Mouse (Mus musculus) heart, embryonic 11.5 days (tissue): ENCODE results near the gene Ankrd13b. TPM values are rescaled to one million over a fixed set of nuclear protein-coding genes. Genes with fewer than 3 reads are reported as not detected.

ENCODE experiments used
- ATAC-seq: fragments of 200-750 bp; cut with Nextera tagmentation; replicated peaks from 2 replicates; pipeline ENCODE4 v1.8.0; 2017; ENCODE audit warnings: moderate library complexity; ENCODE audit not compliant: insufficient number of reproducible peaks, low FRiP score, low TSS enrichment
- H3K27ac ChIP-seq: fragments of 300-500 bp; sonication (generic); 2 replicates; pipeline ENCODE4 v1.5.1; 2014; ENCODE audit warnings: mild to moderate bottlenecking, low read depth, low read length
- H3K27me3 ChIP-seq: fragments of 300-500 bp; sonication (generic); 2 replicates; pipeline ENCODE4 v1.6.1; 2014; ENCODE audit warnings: mild to moderate bottlenecking, low read length, mixed read lengths; ENCODE audit not compliant: control insufficient read depth, insufficient read depth
- H3K36me3 ChIP-seq: fragments of 300-500 bp; sonication (generic); 2 replicates; pipeline ENCODE4 v1.6.1; 2014; ENCODE audit warnings: mild to moderate bottlenecking, low read length, moderate library complexity, mixed read lengths; ENCODE audit not compliant: control insufficient read depth, insufficient read depth
- H3K4me1 ChIP-seq: fragments of 300-500 bp; sonication (generic); 2 replicates; pipeline ENCODE4 v1.6.1; 2014; ENCODE audit warnings: low read length; ENCODE audit not compliant: control insufficient read depth, insufficient read depth
- H3K4me2 ChIP-seq: fragments of 300-500 bp; sonication (generic); 2 replicates; pipeline ENCODE4 v1.6.1; 2014; ENCODE audit warnings: mild to moderate bottlenecking, moderate library complexity
- H3K4me3 ChIP-seq: fragments of 300-500 bp; sonication (generic); 2 replicates; pipeline ENCODE4 v1.5.1; 2014; ENCODE audit warnings: low read depth, low read length
- H3K9ac ChIP-seq: fragments of 300-500 bp; sonication (generic); 2 replicates; pipeline ENCODE4 v1.6.1; 2014; ENCODE audit warnings: mild to moderate bottlenecking, low read depth, low read length, moderate library complexity
- H3K9me3 ChIP-seq: fragments of 300-500 bp; sonication (generic); replicated peaks from 2 replicates; pipeline ENCODE4 v1.6.1; 2016; ENCODE audit warnings: low read length; ENCODE audit not compliant: control insufficient read depth
- WGBS: fragments of 180-500 bp; shearing (Covaris S2); extraction: QIAGEN DNeasy Blood & Tissue Kit; methylation state at CpG from one replicate; pipeline ENCODE4 v1.1.7; 2014; ENCODE audit not compliant: insufficient replicate concordance; 5-methylcytosine and 5-hydroxymethylcytosine counted together
- polyA plus RNA-seq: library from polyadenylated mRNA; unstranded; fragments of >200 nt; fragmentation: Nextera tagmentation; extraction: Ambion mirVana; gene quantifications from 2 replicates; pipeline ENCODE4 v1.2.1, GENCODE M21; 2014

Gene Ankrd13b
- polyA plus RNA-seq, 1 experiment from 2014 or later: 3.0 TPM

GRCm38 (mm10) chr11:77502481-77502880 is 13.0 kb upstream of the Ankrd13b start:
- Histone ChIP-seq H3K36me3 (peaks cover 47% of the 10 kb centered on the region), H3K4me3 (no peak overlapping the region), H3K27me3 (no peaks in the 10 kb centered on the region), H3K4me2 (no peak overlapping the region), H3K9ac (no peak overlapping the region), H3K27ac (no peak overlapping the region), H3K9me3 (no peaks in the 10 kb centered on the region), H3K4me1 (peaks cover 14% of the 10 kb centered on the region)
- WGBS: 76% methylated on average over 6 of the region's 6 CpGs
- no peak for ATAC-seq

DNA sequence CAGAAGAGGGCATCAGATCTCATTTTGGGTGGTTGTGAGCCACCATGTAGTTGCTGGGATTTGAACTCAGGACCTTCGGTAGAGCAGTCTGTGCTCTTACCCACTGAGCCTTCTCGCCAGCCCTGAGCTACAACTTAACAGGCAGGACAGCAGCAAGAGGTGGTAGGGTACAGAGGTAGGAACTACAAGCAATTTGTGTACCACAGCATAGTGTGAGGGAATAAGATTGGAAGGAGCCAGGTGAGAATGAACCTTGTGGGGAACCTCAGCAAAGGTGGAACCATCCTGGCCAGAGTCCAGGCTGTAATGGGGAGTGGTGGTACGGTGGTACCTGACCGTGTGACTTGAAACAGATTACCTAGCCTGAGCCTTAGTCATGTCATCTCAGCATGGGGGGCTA is 12.5 kb upstream of the Ankrd13b start:
- Histone ChIP-seq H3K9me3 (no peaks in the 10 kb centered on the region), H3K9ac (no peak overlapping the region), H3K36me3 (peaks cover 42% of the 10 kb centered on the region), H3K4me1 (peaks cover 19% of the 10 kb centered on the region), H3K4me3 (no peak overlapping the region), H3K4me2 (no peak overlapping the region), H3K27me3 (no peaks in the 10 kb centered on the region), H3K27ac (no peak overlapping the region)
- WGBS: 93% methylated on average over 4 of the region's 4 CpGs
- no peak for ATAC-seq

GRCm38 (mm10) chr11:77501392-77501791 is 11.9 kb upstream of the Ankrd13b start:
- Histone ChIP-seq H3K4me1 (peaks cover 23% of the 10 kb centered on the region), H3K9ac (no peak overlapping the region), H3K9me3 (no peaks in the 10 kb centered on the region), H3K36me3 (peaks cover 36% of the 10 kb centered on the region), H3K4me3 (no peak overlapping the region), H3K4me2 (no peak overlapping the region), H3K27me3 (no peaks in the 10 kb centered on the region), H3K27ac (no peak overlapping the region)
- WGBS: 22% methylated on average over 5 of the region's 5 CpGs
- ATAC-seq: no peak

- Histone ChIP-seq H3K9ac (no peak overlapping the region), H3K4me3 (no peak overlapping the region), H3K27ac (no peak overlapping the region), H3K9me3 (no peaks in the 10 kb centered on the region), H3K4me1 (peaks cover 28% of the 10 kb centered on the region), H3K27me3 (no peaks in the 10 kb centered on the region), H3K4me2 (no peak overlapping the region), H3K36me3 (peaks cover 31% of the 10 kb centered on the region)
- 83% methylated on average over 17 of the region's 17 CpGs for WGBS
- ATAC-seq: no peak
Measured at GRCm38 (mm10) chr11:77500361-77501325, 11.2 kb upstream of the Ankrd13b start.

DNA sequence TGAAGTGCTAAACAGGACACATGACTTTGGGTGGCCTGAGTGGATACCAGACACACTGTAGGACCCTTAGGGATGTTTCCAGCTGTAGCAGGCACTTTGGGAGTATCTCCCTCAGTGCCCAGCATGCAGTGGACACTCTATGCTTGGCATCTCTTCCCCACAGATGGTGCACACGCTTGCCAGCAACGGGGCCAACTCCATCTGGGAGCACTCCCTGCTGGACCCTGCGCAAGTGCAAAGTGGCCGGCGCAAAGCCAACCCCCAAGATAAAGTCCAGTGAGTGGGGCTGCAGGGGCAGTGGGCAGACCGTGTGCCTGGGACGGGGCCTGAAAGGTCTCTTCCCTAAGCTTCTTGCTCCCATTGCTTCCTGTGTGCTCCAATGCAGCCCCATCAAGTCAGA is 9.9 kb upstream of the Ankrd13b start:
- Histone ChIP-seq H3K4me3 (no peak overlapping the region), H3K9me3 (no peaks in the 10 kb centered on the region), H3K27ac (no peak overlapping the region), H3K4me2 (no peak overlapping the region), H3K27me3 (no peaks in the 10 kb centered on the region), H3K9ac (no peak overlapping the region), H3K4me1 (peaks cover 40% of the 10 kb centered on the region), H3K36me3 (peaks cover 22% of the 10 kb centered on the region)
- no peak for ATAC-seq
- WGBS: 90% methylated on average over 7 of the region's 7 CpGs

DNA sequence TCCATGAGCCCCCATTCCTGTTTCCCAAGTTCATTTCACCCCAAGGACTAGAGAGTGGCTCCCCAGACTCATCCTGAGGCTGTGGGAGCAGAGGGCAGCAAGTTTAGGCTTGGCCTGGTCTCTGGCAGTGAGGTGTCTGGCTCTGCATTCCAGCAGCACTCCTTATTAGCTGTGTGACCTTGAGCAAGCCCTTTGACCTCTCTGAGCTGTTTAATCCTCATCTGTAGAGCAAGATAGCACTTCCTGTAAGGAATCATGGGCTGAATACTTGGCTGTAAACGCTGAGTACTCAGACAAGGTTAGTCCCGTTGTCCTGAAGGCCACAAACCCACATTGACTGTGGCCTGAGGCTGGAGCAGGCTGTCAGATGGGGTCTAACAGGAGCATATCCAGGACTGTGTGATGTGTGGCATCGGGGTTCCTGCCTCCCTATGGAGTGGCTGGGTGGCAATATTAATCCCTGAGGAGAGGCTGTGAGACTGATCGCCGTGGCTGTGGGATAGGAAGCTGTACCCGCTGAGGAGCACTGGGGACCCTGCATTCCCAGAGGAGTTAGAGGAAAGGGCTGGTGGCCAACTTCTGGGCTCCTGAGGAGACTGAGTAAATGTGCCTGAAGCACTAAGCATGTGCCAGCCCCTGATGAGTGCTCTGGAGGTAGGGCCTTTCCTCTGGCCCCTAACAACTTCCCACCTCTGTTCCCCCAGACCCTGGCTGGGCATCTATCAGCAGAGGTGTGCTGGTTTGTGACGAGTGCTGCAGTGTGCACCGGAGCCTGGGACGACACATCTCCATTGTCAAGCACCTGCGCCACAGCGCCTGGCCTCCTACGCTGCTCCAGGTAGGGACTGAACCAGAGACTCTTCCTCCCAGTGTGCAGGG is 9.0 kb upstream of the Ankrd13b start:
- Histone ChIP-seq H3K27me3 (no peaks in the 10 kb centered on the region), H3K36me3 (peaks cover 22% of the 10 kb centered on the region), H3K4me2 (peak overlapping the region; percentile 37), H3K27ac (peak overlapping the region; percentile 94), H3K9me3 (no peaks in the 10 kb centered on the region), H3K4me3 (no peak overlapping the region; the same call in 1 of the 2 replicates), H3K4me1 (peaks cover 44% of the 10 kb centered on the region), H3K9ac (peak overlapping the region; percentile 58)
- ATAC-seq: no peak
- 67% methylated on average over 12 of the region's 12 CpGs for WGBS

DNA sequence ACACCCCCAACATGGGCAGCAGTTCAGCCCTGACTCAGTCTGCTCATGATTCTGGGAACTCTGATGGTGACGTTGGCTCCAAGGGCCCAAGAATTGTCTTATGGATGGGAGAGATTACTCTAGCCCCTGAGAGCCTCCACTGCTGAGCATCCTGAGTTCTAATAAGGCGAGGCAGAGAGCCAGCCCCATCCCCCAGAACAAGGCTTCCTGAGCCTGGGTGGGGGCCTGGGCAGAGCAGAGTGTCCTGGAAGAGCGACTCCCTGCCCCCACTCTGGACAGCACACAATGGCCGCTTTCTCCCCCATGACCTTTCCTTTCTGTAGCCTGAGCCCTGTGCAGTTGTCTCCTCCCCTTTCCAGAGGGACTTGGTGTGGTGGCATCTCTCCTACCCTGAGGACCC is 8.4 kb upstream of the Ankrd13b start:
- WGBS: 30% methylated on average over 4 of the region's 4 CpGs
- H3K9me3 ChIP-seq: no peaks in the 10 kb centered on the region
- H3K4me3 ChIP-seq: no peak overlapping the region; the same call in 1 of the 2 replicates
- peak overlapping the region; percentile 58 for H3K9ac ChIP-seq
- peaks cover 16% of the 10 kb centered on the region for H3K36me3 ChIP-seq
- H3K4me2 ChIP-seq: peak overlapping the region; percentile 37
- no peaks in the 10 kb centered on the region for H3K27me3 ChIP-seq
- H3K27ac ChIP-seq: peak overlapping the region; percentile 94
- ATAC-seq: no peak
- peaks cover 44% of the 10 kb centered on the region for H3K4me1 ChIP-seq

- H3K36me3 ChIP-seq: peaks cover 12% of the 10 kb centered on the region
- 25% methylated on average over 6 of the region's 6 CpGs for WGBS
- no peaks in the 10 kb centered on the region for H3K27me3 ChIP-seq
- H3K9ac ChIP-seq: peak overlapping the region; percentile 58
- peak overlapping the region; percentile 94 for H3K27ac ChIP-seq
- peak overlapping the region; percentile 41 for H3K4me2 ChIP-seq
- peaks cover 45% of the 10 kb centered on the region for H3K4me1 ChIP-seq
- H3K4me3 ChIP-seq: 0 out of 2 replicates have a peak overlapping the region, but pooled peaks have one; percentile 5
- H3K9me3 ChIP-seq: no peaks in the 10 kb centered on the region
- 0 out of 2 replicates have a peak, but pooled peaks have one; percentile 7 for ATAC-seq
Measured at GRCm38 (mm10) chr11:77497341-77497756, 7.9 kb upstream of the Ankrd13b start.
